Mouse (Mus musculus) heart, adult 9 months (tissue): ENCODE results near the gene Otud4.
"Not testable (repeated sequence)": the region's sequence is repeated elsewhere in the genome, so short reads cannot be mapped to it uniquely, and the experiment has no call there.

ENCODE experiments used
- DNase-seq, 2 experiments: peaks; one replicate each; pipeline ENCODE4 v3.0.0; 2022; ENCODE audit warnings: low spot score in 2 of 2

Otud4 gene

DNA sequence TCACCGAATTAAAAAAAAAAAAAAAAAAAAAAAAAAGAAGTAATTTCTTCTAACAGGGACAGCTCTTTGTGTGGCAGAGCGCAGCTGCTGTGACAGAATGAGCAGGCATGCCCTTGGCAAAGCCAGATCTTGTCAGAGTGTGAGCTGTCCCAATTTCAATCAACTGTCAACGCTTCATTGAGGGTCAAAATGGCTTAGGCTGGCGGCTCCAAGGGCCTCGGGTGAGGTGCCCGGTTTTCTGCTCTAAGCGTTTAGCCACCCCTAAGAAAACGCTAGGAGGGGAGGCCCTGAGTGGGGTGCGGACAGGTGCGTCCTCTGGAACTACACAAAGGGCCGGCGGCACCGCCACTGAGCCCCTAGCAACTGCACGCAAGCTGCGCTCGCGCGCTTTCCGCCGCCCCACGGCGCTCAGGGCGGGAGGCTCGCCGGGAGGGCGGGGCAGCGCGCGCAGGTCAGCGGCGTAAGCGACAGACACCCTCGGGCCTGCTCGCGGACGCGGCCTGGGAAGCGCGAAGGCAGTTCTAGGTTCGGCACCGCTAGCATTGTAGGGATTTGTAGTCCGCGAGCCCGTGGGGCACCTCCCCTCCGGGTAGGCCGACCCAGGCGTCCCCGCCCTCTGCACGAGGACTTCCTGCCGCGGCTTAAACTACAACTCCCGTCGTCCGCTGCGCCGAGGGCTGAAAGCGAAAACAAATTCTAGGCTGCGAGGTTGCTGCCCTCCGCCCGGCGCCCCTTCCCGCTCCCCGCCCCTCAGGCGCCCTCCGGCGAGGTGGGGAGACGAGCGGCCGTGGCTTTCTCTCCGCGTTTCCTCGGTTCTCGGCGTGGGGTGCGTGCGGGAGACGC, 490 bp upstream of the Otud4 start:
- peak; percentile 99 for DNase-seq

GRCm38 (mm10) chr8:79641119-79641518, 1.7 kb downstream of the Otud4 start:
- DNase-seq: no peak

DNA sequence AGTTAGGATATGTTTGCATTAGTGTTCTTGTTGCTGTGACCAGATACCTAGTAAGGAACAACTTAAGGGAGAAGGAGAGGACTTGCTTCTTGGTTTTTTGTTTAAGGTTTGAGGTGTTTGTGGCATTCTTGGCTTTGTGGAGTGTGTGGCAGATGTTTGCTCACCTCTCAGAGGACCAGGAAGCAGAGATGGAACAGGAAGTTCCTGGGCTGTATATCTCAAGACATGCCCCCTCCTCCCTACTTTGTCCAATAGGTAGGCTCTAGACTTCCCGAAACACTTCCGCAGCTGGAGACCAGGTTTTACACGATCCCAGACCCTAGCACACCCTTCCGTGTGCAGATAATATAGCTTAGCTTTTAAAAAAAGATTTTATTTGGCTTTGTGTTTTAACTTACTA, 10.2 kb downstream of the Otud4 start:
- no peak for DNase-seq

DNA sequence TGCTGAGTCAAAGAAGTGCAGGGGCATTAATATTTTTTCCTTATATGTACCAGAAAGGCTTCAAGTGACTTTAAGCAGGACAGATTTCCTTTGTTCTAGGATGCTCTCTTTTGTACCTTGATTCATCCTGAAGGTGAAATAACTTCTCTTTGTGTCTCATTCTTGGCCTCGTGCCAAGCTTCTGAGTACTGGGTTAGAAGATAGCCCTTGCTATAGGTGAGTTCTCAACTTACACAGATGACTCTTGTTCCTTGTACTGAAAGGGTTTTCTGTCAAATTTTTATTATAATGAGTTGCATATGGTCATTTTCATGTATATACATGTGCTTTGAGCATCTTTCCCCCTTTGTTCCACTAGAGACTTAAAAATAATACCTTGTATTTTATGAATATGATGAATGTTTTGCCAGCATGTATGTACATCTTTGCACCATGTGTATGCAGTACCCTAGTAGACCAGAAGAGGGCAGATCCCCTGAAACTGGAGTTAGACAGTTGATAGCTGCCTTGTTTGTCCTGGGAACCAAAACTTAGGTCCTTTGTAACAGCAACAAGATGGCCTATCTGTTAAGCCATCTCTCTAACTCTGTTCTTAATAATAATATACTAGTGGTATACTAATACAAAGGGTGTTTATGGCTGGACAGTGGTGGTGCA, 10.9 kb downstream of the Otud4 start:
- DNase-seq: no peak

DNA sequence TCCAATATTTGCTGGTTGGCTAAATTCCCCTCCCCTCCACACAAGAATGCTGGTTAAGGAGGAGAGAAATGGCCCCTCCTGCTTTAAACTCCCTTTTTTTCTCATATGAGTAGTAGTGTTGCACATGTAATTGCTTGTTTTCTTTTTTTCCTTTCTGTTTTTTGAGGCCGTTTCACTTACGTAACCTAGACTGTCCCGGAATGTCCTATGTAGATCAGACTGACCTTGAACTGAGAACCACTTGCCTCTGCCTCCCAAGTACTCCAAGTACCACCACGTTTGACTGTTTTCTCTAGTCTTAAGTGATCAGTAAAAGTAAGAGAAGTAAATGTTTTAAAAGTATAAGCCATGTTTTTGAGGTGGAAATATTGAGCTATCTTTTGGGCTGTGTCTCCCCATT, 14.3 kb downstream of the Otud4 start:
- DNase-seq: no peak

DNA sequence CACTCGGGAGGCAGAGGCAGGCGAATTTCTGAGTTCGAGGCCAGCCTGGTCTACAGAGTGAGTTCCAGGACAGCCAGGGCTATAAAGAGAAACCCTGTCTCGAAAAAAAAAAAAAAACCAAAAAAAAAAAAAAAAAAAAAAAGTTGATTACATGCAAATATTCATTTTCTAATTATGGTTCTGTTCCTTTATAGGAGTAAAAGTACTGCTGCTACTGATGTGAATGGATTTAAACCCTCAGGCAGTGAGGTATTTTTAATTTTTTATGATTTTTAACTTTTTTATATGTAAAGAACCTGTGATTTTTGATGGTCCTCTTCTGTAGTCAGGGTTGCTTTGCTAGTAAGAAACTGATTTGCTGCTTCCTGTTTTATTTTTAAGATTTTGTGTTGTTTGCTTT, 19.3 kb downstream of the Otud4 start:
- DNase-seq: not testable (repeated sequence)

DNA sequence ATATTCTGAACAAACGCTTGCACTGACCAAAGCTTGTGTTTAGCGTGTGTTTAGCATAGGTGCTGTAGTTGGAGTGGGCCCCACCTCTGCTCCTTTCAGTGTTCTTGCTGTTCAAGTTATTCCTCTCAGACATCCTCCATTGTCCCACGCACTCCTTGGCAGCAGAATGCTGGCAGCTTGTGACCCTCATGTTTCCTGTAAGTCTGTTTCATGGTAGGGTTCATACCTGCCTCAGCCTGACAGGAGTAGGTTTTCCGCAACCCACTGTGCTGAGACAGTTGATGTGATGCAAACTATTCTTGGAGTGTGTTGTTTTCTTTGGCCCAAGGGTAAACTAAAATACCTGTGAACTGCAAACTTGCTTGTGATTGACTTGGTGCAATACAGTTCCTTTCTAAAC, 37.0 kb downstream of the Otud4 start:
- DNase-seq: no peak

DNA sequence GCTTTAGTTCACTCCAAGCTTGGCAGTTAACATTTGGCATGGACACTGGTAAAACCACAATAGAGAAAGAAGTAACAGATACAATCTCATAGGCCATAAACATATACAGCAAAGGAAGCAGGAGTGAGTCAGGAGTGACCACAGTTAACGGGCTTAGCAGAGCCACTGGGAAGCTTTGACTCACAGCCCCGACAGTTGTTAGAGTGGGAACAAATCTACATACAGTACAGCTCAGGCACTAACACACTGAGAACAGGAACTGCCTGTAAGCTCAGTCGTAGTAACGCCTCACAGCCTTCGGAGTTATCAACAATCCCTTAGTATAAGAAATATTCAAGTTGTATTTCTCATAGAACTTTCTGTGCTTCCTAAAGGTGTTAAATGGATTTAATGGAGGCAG, 39.6 kb downstream of the Otud4 start:
- no peak for DNase-seq

DNA sequence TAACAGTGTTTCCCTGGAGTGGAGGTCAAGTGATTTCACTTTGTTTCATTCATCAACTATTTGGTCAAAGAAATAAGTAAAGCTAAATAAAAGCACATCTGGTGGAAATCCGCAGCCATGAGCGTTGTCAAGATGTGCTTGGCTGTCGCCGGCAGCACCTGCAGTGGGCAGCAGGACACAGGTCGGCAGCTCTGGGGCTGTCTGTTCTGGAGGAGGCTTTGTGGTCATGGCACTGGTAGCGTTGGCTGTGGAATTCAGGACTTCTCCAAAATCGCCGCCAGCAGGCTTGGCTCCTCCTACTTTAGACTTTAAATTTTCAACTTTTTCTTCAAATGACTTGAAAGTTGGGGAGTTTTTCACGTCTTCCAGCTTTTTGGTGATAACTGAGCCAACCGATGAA, 40.7 kb downstream of the Otud4 start:
- not testable (repeated sequence) for DNase-seq

DNA sequence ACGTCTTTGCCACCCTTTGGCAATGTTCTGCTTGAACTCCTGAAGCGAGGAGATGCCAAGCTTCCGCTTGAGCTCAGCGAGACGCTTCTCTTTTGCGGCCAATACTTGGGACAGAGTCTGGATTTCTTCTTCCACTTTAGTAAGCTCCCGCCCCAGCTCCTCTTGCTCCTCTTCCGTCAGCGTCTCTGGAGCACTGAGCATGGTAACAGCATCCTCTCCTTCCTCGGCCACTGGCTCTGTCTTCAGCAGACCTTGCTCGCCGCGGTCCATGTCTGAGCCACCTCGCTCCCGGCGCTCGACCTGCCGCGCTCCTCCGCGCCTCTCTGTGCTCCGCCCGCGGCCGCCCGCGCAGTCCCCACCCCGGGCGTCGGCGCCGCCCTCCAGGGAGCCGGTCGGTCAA, 41.1 kb downstream of the Otud4 start:
- peak; percentile 6 to 9 for DNase-seq

- DNase-seq: no peak
Observed at GRCm38 (mm10) chr8:79680965-79681364, 41.5 kb downstream of the Otud4 start.

DNA sequence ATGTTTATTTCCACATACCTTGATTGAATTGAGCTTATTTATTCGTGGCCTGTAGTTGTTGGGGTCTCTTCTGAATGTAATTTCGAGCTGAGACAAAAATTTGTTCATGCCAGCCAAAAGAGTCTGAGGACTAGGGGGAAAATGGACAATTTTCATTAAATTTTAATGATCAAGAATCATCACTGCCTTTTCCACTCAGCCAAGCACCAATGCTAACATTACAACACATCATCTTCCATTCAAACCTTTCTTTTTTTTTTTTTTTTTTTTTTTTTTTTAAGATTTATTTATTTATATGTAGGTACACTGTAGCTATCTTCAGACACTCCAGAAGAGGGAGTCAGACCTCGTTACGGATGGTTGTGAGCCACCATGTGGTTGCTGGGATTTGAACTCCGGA, 46.5 kb downstream of the Otud4 start:
- DNase-seq: not testable (repeated sequence)

- no peak for DNase-seq
Observed at GRCm38 (mm10) chr8:79692531-79692930, 53.1 kb downstream of the Otud4 start.

DNA sequence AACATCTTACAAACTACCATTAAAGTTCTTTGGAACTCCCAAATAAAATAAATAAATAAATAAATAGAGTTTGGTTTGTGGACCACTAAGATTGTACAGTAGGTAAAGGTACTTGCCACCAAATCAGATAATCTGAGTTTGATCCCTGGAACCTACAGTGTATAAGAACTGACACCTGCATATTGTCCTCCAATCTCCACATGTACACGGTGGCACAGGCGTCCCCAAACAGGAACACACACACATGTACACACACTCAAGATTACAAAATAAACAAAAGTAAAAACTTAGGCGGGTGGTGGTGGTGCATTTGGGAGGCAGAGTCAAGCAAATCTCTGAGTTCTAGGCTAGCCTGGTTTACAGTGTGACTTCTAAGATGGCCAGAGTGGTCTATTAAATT, 67.3 kb downstream of the Otud4 start:
- DNase-seq: no peak

DNA sequence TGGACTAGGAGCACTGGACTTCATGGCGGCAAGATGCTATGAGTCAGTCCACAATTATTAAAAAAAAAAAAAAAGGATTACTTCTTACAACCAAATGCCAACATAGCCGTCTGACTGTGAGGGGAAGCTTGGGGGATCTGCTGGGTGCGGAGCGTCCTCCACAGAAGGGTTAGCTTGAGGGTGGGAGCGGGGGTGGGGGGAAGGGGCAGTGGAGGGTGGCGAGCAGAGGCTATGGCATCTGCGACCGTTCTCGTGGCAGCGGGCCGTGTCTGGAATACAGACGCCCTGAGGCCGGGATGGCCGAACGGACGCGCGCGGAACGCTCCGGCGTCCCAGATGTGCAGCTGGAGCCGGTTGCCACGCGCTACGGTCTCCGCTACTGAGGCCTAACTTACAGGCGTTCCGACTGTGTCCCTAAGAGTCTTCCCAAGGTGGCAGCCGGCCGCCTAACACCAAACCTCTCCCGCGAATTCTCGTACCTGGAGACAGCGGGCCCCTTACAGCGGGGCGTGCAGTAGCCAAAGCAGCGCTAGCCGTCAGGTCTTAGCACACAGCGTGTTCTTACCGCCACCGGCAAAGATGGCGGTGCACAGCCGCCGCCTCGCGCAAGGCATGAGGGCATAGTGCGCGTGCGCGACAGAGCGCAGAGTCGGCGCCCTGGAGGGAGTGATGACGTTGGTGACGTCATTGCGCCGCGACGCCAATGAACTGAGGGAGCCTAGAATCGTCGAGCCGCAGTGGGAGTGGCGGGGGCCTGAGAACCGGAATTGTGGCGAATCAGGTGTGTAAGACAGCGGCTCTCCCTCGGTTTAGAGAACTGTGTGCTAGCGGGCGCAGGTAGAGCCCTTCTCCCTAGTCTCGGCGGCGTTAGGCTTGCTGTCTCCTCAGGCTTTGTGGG, 71.9 kb downstream of the Otud4 start, which contains the start of the genes Abce1 and Anapc10:
Gene Abce1 (minus strand): TSS at position 677 of the 898 bp plus-strand sequence.
Gene Anapc10 (plus strand): TSS at position 757 of the 898 bp plus-strand sequence.
- DNase-seq: peak; percentile 97 to 98

- no peak for DNase-seq
Observed at GRCm38 (mm10) chr8:79712676-79713075, 73.3 kb downstream of the Otud4 start.

- no peak for DNase-seq
Observed at GRCm38 (mm10) chr8:79721537-79721936, 82.1 kb downstream of the Otud4 start.

- DNase-seq: no peak
Observed at GRCm38 (mm10) chr8:79723308-79723707, 83.9 kb downstream of the Otud4 start.

DNA sequence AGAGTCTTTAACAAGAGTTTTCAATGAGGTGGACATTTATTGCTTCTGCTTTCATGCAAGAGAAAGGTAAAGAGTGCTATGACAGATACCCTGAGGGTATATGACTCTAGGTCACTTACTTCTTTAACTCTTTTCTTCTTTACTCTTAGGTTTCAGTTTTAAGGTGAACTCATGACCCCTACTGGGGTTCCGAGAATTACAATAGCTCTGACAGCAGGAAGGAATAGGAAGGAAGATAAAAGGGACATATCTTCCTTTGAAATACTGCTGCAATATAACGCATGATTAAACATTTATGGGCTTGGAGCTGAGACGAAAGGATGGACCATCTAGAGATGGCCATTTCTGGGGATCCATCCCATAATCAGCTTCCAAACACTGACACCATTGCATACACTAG, 85.2 kb downstream of the Otud4 start:
- no peak for DNase-seq
